Mouse (Mus musculus) midbrain, embryonic 11.5 days (tissue): ENCODE measurements around the gene Rsc1a1. TPM values are rescaled to one million over a fixed set of nuclear protein-coding genes. Genes with fewer than 3 reads are reported as not detected.
A peak's percentile ranks its signal among the peaks of the same experiment; 100 is the strongest.

Experiments
- ATAC-seq: fragments of 200-750 bp; cut with Nextera tagmentation; 2 replicates; pipeline ENCODE4 v1.8.0; 2017; ENCODE audit warnings: moderate TSS enrichment, moderate library complexity; ENCODE audit not compliant: low FRiP score
- DNase-seq: peaks from one replicate; pipeline ENCODE4 v3.0.0; 2015; ENCODE audit warnings: low spot score; ENCODE audit errors: missing footprints
- H3K27ac ChIP-seq: fragments of 300-500 bp; sonication (generic); 2 replicates; pipeline ENCODE4 v1.5.1; 2014; ENCODE audit warnings: low read depth, low read length
- H3K27me3 ChIP-seq: fragments of 300-500 bp; sonication (generic); 2 replicates; pipeline ENCODE4 v1.6.1; 2014; ENCODE audit warnings: mild to moderate bottlenecking, low read length, moderate library complexity, mixed read lengths; ENCODE audit not compliant: control insufficient read depth, insufficient read depth
- H3K36me3 ChIP-seq: fragments of 300-500 bp; sonication (generic); 2 replicates; pipeline ENCODE4 v1.6.1; 2014; ENCODE audit warnings: mild to moderate bottlenecking, low read length, moderate library complexity, mixed read lengths; ENCODE audit not compliant: control insufficient read depth, insufficient read depth
- H3K4me1 ChIP-seq: fragments of 300-500 bp; sonication (generic); 2 replicates; pipeline ENCODE4 v1.6.1; 2014; ENCODE audit warnings: low read length; ENCODE audit not compliant: control insufficient read depth, insufficient read depth
- H3K4me2 ChIP-seq: fragments of 300-500 bp; sonication (generic); 2 replicates; pipeline ENCODE4 v1.6.1; 2014; ENCODE audit warnings: mild to moderate bottlenecking, moderate library complexity
- H3K4me3 ChIP-seq: fragments of 300-500 bp; sonication (generic); 2 replicates; pipeline ENCODE4 v1.5.1; 2014; ENCODE audit warnings: low read depth, low read length
- H3K9ac ChIP-seq: fragments of 300-500 bp; sonication (generic); 2 replicates; pipeline ENCODE4 v1.6.1; 2014; ENCODE audit warnings: low read length
- H3K9me3 ChIP-seq: fragments of 300-500 bp; sonication (generic); 2 replicates; pipeline ENCODE4 v1.6.1; 2016; ENCODE audit warnings: low read length; ENCODE audit not compliant: control insufficient read depth
- WGBS: fragments of 180-500 bp; shearing (Covaris S2); extraction: QIAGEN DNeasy Blood & Tissue Kit; methylation state at CpG from one replicate; pipeline ENCODE4 v1.1.7; 2014; 5-methylcytosine and 5-hydroxymethylcytosine counted together
- polyA plus RNA-seq: library from polyadenylated mRNA; unstranded; fragments of >200 nt; fragmentation: Nextera tagmentation; extraction: Ambion mirVana; gene quantifications from 2 replicates; pipeline ENCODE4 v1.2.1, GENCODE M21; 2014

Rsc1a1 gene
- polyA plus RNA-seq, 1 experiment from 2014 or later = 1.4 TPM

DNA sequence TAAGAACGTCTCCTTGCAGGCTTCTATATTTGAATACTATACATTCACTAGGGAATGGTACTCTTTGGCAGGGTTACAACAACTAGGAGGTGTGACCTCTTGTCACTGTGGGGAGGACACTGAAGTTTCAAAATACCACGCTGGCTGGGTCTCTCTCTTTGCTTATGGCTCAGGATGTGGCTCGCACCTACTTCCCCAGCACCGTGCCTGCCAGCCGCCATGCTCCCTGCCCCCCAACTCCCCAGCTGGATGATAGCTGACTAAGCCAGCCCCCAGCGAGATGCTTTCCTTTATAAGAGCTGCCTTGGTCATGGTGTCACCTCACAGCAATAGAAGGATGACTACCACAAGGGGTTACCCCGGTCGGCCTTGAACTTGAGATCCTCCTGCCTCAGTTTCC, 32.4 kb downstream of the Rsc1a1 start:
- H3K4me3 ChIP-seq = no peak overlapping the region
- no peak for DNase-seq
- no peak for ATAC-seq
- H3K4me1 ChIP-seq = no peaks in the 10 kb centered on the region
- H3K9me3 ChIP-seq = no peaks in the 10 kb centered on the region
- H3K27me3 ChIP-seq = no peaks in the 10 kb centered on the region
- H3K36me3 ChIP-seq = 0 out of 2 replicates have a peak, but pooled peaks cover 6% of the 10 kb centered on the region
- WGBS = 94% methylated on average over 8 of the region's 8 CpGs
- H3K27ac ChIP-seq = no peak overlapping the region
- no peak overlapping the region for H3K4me2 ChIP-seq
- H3K9ac ChIP-seq = no peak overlapping the region

DNA sequence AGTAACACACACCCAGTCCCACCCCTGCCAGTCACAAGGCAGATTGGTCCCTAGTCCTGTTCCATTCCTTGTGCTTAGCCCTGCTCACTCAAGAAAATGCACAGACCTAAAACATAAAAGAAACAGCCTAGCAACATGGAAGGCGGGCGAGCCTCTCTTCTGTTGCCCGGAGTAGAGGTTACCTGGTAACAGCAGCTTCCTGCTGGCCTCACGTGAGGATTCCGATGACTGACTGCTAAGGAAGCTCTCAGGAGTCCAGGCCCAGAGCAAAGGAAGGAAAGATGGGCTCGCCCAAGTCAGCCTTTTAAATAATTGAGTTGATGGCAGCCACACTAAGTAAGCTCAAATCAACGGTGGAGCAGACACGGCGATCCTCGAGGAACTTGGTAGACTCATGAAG, 33.5 kb downstream of the Rsc1a1 start:
- no peak overlapping the region for H3K4me3 ChIP-seq
- H3K4me1 ChIP-seq = no peaks in the 10 kb centered on the region
- 92% methylated on average over 10 of the region's 10 CpGs for WGBS
- no peak overlapping the region for H3K4me2 ChIP-seq
- H3K27me3 ChIP-seq = no peaks in the 10 kb centered on the region
- ATAC-seq (no peak), DNase-seq (no peak)
- 0 out of 2 replicates have a peak, but pooled peaks cover 6% of the 10 kb centered on the region for H3K36me3 ChIP-seq
- H3K27ac ChIP-seq = no peak overlapping the region
- no peaks in the 10 kb centered on the region for H3K9me3 ChIP-seq
- H3K9ac ChIP-seq = no peak overlapping the region

DNA sequence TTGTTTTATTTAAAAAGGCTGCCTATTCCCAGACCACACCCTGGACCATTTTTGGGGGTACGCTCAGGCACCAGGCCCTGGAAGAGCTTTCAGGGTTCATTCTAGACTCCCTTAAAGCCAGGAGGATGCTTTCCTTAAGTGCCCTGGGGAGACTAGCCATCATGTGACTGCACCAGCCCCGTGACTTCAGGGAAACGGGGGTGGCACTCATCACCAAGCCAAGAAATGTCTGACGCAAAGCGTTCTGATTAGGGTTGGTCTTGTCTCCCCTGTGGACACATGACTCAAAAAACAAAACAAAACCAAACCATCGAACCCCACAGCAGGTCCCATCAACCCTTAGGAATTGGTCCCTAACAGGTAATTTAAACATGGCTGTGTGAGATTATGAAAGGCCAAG, 34.1 kb downstream of the Rsc1a1 start:
- no peaks in the 10 kb centered on the region for H3K9me3 ChIP-seq
- DNase-seq (peak; percentile 45), ATAC-seq (no peak)
- no peak overlapping the region for H3K27ac ChIP-seq
- H3K4me3 ChIP-seq = no peak overlapping the region
- WGBS = 90% methylated on average over 6 of the region's 6 CpGs
- H3K27me3 ChIP-seq = no peaks in the 10 kb centered on the region
- H3K4me1 ChIP-seq = no peaks in the 10 kb centered on the region
- H3K4me2 ChIP-seq = no peak overlapping the region
- no peak overlapping the region for H3K9ac ChIP-seq
- H3K36me3 ChIP-seq = 0 out of 2 replicates have a peak, but pooled peaks cover 6% of the 10 kb centered on the region

DNA sequence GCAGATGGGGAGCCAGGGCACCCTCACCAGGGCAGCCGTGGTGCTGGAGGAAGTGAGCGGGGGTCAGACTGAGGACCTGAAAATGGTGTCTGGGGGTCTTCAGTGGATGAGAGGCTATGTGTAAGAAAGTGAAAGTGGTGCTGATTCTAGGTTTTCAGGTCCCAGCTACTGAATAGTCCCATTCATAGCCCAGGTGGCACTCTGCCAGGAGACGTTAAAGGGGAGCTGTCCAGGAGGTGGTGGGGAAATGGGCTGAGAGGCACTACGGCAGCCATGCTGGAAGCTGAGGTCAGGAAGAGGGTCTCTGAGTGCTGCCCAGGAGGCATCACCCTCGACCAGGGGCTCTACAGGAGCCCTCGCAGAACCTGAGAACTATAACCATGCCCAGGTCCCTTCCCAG, 36.2 kb downstream of the Rsc1a1 start:
- Histone ChIP-seq H3K4me2 (no peak overlapping the region), H3K36me3 (0 out of 2 replicates have a peak, but pooled peaks cover 3% of the 10 kb centered on the region), H3K9me3 (no peaks in the 10 kb centered on the region), H3K4me1 (no peaks in the 10 kb centered on the region), H3K27me3 (no peaks in the 10 kb centered on the region), H3K4me3 (no peak overlapping the region), H3K9ac (no peak overlapping the region), H3K27ac (no peak overlapping the region)
- ATAC-seq = no peak
- no peak for DNase-seq
- WGBS = 90% methylated on average over 6 of the region's 6 CpGs

DNA sequence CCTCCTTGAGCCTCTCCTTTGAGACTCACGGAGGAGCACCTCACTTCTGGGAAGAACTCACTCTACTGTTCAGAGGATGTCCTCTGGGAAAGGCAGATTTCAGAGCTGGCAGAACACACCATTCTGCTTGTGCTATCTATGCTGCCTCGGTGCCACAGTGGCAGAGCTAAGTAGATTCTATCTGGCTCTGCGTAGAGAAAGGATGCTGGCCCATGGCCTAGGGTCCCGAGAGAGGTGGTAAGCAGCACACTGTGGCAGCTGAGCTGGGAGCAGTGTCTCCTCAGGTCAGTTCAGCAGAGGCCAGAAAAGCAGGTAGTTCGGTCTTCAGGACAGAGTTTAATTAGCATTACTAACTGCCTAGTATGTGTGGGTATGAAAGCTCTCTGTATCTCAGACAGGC, 37.1 kb downstream of the Rsc1a1 start:
- Histone ChIP-seq H3K36me3 (no peaks in the 10 kb centered on the region), H3K27ac (no peak overlapping the region), H3K4me2 (no peak overlapping the region), H3K4me1 (no peaks in the 10 kb centered on the region), H3K9ac (no peak overlapping the region), H3K9me3 (no peaks in the 10 kb centered on the region), H3K27me3 (no peaks in the 10 kb centered on the region), H3K4me3 (no peak overlapping the region)
- 96% methylated on average over 5 of the region's 5 CpGs for WGBS
- DNase-seq = no peak
- no peak for ATAC-seq

DNA sequence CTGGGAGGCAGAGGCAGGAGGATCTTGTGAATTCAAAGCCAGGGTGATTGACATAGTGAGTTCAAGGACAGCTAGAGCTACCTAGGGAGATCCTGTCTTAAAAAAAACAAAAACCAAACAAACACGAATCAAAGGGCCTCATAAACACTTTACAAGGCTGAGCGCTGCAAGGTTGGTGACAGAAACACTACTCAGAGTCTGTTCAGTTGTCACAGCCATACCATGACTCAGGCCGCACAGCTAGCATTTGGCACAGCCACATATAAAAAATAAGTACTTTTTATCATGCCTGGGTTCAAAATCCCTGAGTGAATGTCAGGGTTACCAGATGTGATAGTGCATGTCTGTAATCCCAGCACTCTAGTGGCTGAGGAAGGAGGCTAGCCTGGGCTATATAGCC, 38.2 kb downstream of the Rsc1a1 start:
- Histone ChIP-seq H3K4me3 (no peak overlapping the region), H3K4me2 (no peak overlapping the region), H3K9ac (no peak overlapping the region), H3K36me3 (no peaks in the 10 kb centered on the region), H3K27ac (no peak overlapping the region), H3K9me3 (no peaks in the 10 kb centered on the region), H3K4me1 (no peaks in the 10 kb centered on the region), H3K27me3 (no peaks in the 10 kb centered on the region)
- 92% methylated on average over 3 of the region's 3 CpGs for WGBS
- DNase-seq (no peak), ATAC-seq (no peak)

DNA sequence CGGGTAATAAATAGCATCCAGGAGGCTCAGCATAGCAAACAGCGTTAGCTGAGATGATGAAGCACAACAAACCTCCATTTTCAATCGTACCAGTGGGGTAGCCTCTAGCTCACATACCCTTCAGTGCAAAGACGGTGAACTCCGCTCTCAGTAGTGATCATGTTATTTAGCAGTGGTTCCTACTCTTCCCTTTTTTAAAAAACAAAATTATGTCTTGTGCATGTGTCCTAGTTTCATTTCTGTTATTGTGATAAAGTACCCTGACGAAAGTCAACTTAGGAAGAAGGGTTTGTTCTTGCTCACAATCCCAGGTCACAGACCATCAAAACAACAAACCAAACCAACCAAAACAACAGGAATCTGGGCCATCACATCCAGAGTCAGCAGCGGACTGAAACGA, 39.4 kb downstream of the Rsc1a1 start:
- H3K36me3 ChIP-seq = no peaks in the 10 kb centered on the region
- no peak overlapping the region for H3K9ac ChIP-seq
- no peaks in the 10 kb centered on the region for H3K27me3 ChIP-seq
- WGBS = 94% methylated on average over 8 of the region's 8 CpGs
- no peak for ATAC-seq
- H3K9me3 ChIP-seq = no peaks in the 10 kb centered on the region
- no peak for DNase-seq
- H3K4me3 ChIP-seq = no peak overlapping the region
- no peak overlapping the region for H3K4me2 ChIP-seq
- no peaks in the 10 kb centered on the region for H3K4me1 ChIP-seq
- no peak overlapping the region for H3K27ac ChIP-seq

DNA sequence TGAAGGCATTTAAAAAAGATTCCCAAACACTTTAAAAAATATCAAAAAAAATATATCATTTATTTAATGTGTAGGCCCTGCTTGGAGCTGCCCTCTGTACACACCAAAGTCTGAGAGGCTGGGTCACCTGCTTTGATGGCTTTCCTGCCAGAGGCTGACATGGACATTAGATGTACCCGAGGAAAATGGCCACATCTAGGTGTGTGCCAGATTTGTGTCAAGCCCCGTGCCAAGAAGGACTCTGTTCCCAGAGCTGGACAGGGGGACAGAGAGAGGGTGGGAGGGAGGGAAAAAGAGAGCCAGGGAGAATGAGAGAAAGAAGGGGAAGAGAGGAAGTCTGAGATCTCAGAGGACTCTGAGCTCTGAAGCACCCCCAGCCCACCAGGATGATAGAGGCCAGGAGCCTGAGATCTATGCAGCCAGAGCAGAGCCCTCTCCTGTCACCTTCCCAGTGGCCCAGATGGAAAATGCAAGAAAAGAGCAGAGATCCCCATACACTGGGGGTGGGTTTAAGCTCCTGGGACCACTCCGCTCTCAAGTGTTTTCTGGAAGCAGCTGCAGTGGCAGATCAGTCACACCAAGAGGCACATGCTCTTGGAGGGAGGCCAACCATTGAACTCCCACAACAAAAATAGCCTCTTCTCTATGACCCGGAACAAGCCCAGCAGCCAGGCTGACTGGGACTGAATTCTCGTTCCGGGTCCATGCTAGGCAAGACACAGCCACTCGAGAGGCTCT, 42.1 kb downstream of the Rsc1a1 start:
- WGBS = 71% methylated on average over 7 of the region's 7 CpGs
- ATAC-seq (no peak), DNase-seq (no peak)

DNA sequence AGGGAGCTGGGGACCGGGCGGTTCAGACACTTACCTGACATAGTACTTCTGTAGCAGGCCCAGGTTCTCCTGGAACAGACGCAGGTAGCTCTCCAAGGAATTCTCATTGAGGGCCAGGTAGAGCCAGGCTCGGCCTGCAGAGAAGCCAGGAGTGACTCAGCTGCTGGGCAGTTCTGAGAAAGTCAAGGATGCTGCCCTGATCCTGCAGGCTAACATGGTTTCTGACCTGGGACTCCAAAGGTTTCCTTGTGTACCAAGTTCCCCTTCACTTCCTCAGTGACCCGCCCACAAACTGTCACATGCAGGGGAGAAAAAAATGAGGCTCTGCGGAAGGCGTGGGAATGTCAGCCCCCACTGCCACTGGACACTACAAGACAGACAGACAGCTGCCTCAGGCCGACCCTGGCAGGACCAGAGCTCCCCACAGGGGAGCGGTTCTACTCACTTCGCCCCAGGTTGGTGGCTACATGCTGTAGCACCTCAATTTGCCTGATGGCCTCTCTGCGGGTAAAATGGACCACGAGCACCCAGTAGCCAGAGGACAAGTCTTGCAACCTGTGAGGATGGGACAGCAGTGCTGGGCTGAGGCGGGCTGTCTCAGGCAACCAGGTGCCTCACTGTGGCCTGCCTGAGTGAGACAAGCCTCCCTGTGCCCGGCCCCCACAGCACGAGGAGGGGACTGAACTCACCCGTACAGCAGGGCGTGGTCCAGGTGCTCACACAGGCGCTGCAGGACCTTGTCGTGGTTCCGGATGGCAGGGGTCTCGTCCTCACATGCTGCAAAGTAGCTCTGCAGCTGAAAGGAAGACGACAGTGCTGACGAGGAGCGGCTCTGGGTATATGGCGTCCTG, 43.2 kb downstream of the Rsc1a1 start:
- WGBS = 89% methylated on average over 25 of the region's 25 CpGs
- ATAC-seq = no peak

More for the DNA sequence above, 42.1 kb downstream of the Rsc1a1 start:
- Histone ChIP-seq H3K4me3 (no peak overlapping the region), H3K4me1 (no peaks in the 10 kb centered on the region), H3K9ac (no peak overlapping the region), H3K27me3 (no peaks in the 10 kb centered on the region), H3K36me3 (peaks cover 2% of the 10 kb centered on the region; the same call in 1 of the 2 replicates), H3K27ac (no peak overlapping the region), H3K9me3 (no peaks in the 10 kb centered on the region), H3K4me2 (no peak overlapping the region)

More for the DNA sequence above, 43.2 kb downstream of the Rsc1a1 start:
- H3K4me1 ChIP-seq = no peaks in the 10 kb centered on the region
- H3K4me3 ChIP-seq = no peak overlapping the region
- DNase-seq = no peak
- H3K36me3 ChIP-seq = peaks cover 2% of the 10 kb centered on the region; the same call in 1 of the 2 replicates
- no peak overlapping the region for H3K4me2 ChIP-seq
- no peak overlapping the region for H3K27ac ChIP-seq
- H3K27me3 ChIP-seq = no peaks in the 10 kb centered on the region
- no peaks in the 10 kb centered on the region for H3K9me3 ChIP-seq
- no peak overlapping the region for H3K9ac ChIP-seq
